Mouse (Mus musculus) MN1 (cell line): ENCODE measurements around the gene Olfr921.

Experiments used
- DNase-seq: peaks from one replicate; pipeline ENCODE4 v3.0.0-alpha.2; 2016; ENCODE audit warnings: low spot score

Gene Olfr921

GRCm38 (mm10) chr9:38772768-38773167, at the start of gene Olfr921:
TSS of gene Olfr921 (plus strand) at chr9:38773068.
- DNase-seq, result no peak

GRCm38 (mm10) chr9:38724044-38724443, 48.8 kb upstream of the Olfr921 start:
- no peak for DNase-seq

- no peak for DNase-seq
These were observed 44.6 kb upstream of the Olfr921 start for GRCm38 (mm10) chr9:38728218-38728617.

- no peak for DNase-seq
These were observed 31.5 kb upstream of the Olfr921 start for GRCm38 (mm10) chr9:38741408-38741807.

- DNase-seq, result no peak
These were observed 28.1 kb upstream of the Olfr921 start for GRCm38 (mm10) chr9:38744619-38745315.

- DNase-seq, result no peak
These were observed 20.9 kb upstream of the Olfr921 start, which contains the start of gene Olfr920 for GRCm38 (mm10) chr9:38751999-38752398. TSS of gene Olfr920 (plus strand) at chr9:38752299.

GRCm38 (mm10) chr9:38792689-38793088, 19.8 kb downstream of the Olfr921 start:
- DNase-seq, result no peak

- no peak for DNase-seq
These were observed 32.8 kb downstream of the Olfr921 start for GRCm38 (mm10) chr9:38805696-38806095.

- DNase-seq, result no peak
These were observed 41.4 kb downstream of the Olfr921 start, which contains the start of gene Olfr922 for GRCm38 (mm10) chr9:38814314-38814713. TSS of gene Olfr922 (plus strand) at chr9:38814614.

GRCm38 (mm10) chr9:38815458-38815986, 42.7 kb downstream of the Olfr921 start:
- no peak for DNase-seq

GRCm38 (mm10) chr9:38826245-38826644, 53.4 kb downstream of the Olfr921 start, which contains the start of gene Olfr923:
TSS of gene Olfr923 (plus strand) at chr9:38826545.
- DNase-seq, result no peak
